Mouse (Mus musculus): Measurements from ENCODE around the gene Bptf. TPM values are rescaled to one million over a fixed set of nuclear protein-coding genes. Genes with fewer than 3 reads are reported as not detected.

Bptf gene
- total and polyA plus RNA-seq, 3 experiments: 22.1 to 63.9 (median 28.0) TPM

DNA sequence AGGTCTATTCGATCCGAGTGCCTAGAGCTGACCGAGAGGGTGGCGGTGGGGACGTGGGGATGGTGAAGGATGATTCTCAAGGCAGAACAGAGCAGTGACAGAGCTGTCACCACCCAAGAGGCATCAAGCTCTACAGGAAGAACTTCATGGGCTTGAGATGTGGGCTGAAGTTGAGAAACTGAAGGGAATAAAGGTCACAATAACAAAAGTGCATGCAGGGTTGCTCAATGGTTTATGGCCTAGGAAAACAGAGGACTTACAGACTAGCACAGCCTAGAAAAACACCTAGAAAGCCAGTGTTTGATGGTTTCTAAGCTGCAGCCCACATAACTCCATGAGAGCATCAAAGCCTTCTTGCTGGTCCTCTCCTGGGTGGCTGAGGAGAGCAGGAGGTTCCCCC, 92.5 kb downstream of the Bptf start:
- H3K4me3 ChIP-seq (replicated peaks in 1 of 3; ENCODE audit: low read depth in 2 of 3, low read length in 2 of 3, poor library complexity in 1 of 3): no peak overlapping the region
- no peak overlapping the region for H3K27ac ChIP-seq (ENCODE audit: insufficient read depth, low read depth)
- no peaks in the 10 kb centered on the region for H3K79me2 ChIP-seq (replicated peaks; ENCODE audit: control insufficient read depth, extremely low read depth, insufficient read depth, poor library complexity, severe bottlenecking)
- no peak overlapping the region for H3K4me2 ChIP-seq (ENCODE audit: insufficient read depth, low read depth, poor library complexity, severe bottlenecking)
- TF ChIP-seq BHLHE40 (IDR thresholded peaks at IDR 0.05; ENCODE audit: low read depth, low read length) (no peak), CHD2 (IDR thresholded peaks at IDR 0.05; ENCODE audit: low read length) (no peak)
- no peaks in the 10 kb centered on the region for H3K9me3 ChIP-seq (replicated peaks; ENCODE audit: low read length)
- no peak for DNase-seq (ENCODE audit: extremely low read depth)
- peaks cover under 1 to 5% of the 10 kb centered on the region in 2 experiments; a peak in 3 of 4 replicates for H3K4me1 ChIP-seq (ENCODE audit: control insufficient read depth in 1 of 2, insufficient read depth in 2 of 2)
- dilution Hi-C loops (cut with MboI; ENCODE audit: extremely low pct_ligation_motif_present, extremely low pct_unique_long_range_greater_than_20kb, low sequenced_read_pairs) (no loop called here), in situ Hi-C loops (cut with MboI; ENCODE audit: low pct_ligation_motif_present, low pct_unique_long_range_greater_than_20kb, low sequenced_read_pairs) (no loop called here)
- H3K9ac ChIP-seq (ENCODE audit: insufficient read depth, low read depth): no peak overlapping the region
- H3K36me3 ChIP-seq (replicated peaks in 1 of 2; ENCODE audit: control insufficient read depth in 1 of 2, insufficient read depth in 1 of 2, low read length in 1 of 2): peaks cover 43 to 90% of the 10 kb centered on the region in 2 experiments
- H3K27me3 ChIP-seq (replicated peaks): no peaks in the 10 kb centered on the region

DNA sequence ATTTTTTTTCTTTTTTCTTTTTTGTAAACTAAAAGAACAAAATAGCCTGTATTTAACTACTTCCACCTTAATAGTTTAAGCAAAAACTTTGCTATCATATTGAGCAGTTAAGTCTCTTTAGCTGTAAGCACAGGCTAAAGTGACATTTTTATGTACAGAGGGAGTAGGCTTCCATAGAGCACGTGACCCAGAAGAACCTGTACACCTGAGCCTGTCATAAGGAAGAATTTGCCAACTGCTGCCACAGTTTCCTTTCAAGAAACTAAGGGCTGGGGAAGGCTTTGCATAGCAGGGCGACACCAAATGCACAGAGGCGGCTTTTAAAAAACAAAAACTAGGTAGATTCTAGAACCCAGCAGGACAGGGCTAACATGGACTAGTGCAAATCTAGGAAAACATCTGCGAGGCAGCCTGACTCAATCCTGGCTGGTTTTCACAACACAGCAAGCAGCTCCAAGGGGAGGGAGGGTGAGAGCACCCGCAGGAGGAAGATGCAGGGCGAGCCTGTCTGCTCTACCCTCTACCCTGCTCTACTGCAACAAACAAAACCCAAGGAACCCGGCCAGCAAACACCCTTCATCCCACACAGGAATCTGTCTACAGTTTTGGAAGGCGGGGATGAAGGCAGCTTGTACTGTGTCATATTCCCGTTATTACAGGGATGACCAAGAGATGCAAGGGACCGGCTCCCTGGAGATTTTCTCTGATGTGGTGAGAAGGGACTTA, 97.7 kb downstream of the Bptf start:
- H3K27me3 ChIP-seq (replicated peaks): no peaks in the 10 kb centered on the region
- H3K9me3 ChIP-seq (replicated peaks; ENCODE audit: low read length): no peaks in the 10 kb centered on the region
- no peak for TF ChIP-seq TCF12 (IDR thresholded peaks at IDR 0.05; ENCODE audit: low read depth, low read length)
- no peak for TF ChIP-seq MYC (IDR thresholded peaks at IDR 0.05; ENCODE audit: low read depth, low read length)
- TF ChIP-seq IRF4 (IDR thresholded peaks at IDR 0.05; ENCODE audit: low read depth, low read length): no peak
- no peak for TF ChIP-seq CHD1 (IDR thresholded peaks at IDR 0.05; ENCODE audit: low read depth, low read length)
- no peak for TF ChIP-seq MAZ (IDR thresholded peaks at IDR 0.05; ENCODE audit: low read depth, low read length)
- TF ChIP-seq JUND (conservative IDR thresholded peaks at IDR 0.05; ENCODE audit: low read depth, low read length): no peak
- no peak for TF ChIP-seq USF2 (conservative IDR thresholded peaks at IDR 0.05; ENCODE audit: low read depth, low read length)
- TF ChIP-seq POLR2AphosphoS2 (IDR thresholded peaks at IDR 0.05; ENCODE audit: low read depth, low read length): no peak
- TF ChIP-seq MEF2A (IDR thresholded peaks at IDR 0.05; ENCODE audit: borderline replicate concordance, low read depth, low read length): no peak
- no peak for TF ChIP-seq UBTF (IDR thresholded peaks at IDR 0.05; ENCODE audit: low read depth, low read length)
- TF ChIP-seq RAD21 (IDR thresholded peaks at IDR 0.05; ENCODE audit: low read depth, low read length): no peak
- no peak overlapping the region for H3K4me3 ChIP-seq (replicated peaks in 1 of 3; ENCODE audit: low read depth in 2 of 3, low read length in 2 of 3, poor library complexity in 1 of 3)
- H3K9ac ChIP-seq (ENCODE audit: insufficient read depth, low read depth): no peak overlapping the region
- H3K4me1 ChIP-seq (ENCODE audit: control insufficient read depth in 1 of 2, insufficient read depth in 2 of 2): 0 out of 4 replicates have a peak, but pooled peaks cover 0 to 3% of the 10 kb centered on the region in 2 experiments
- in situ Hi-C loops (cut with MboI; ENCODE audit: low pct_ligation_motif_present, low pct_unique_long_range_greater_than_20kb, low sequenced_read_pairs): no loop called here
- dilution Hi-C loops (cut with MboI; ENCODE audit: extremely low pct_ligation_motif_present, extremely low pct_unique_long_range_greater_than_20kb, low sequenced_read_pairs): no loop called here
- no peaks in the 10 kb centered on the region for H3K79me2 ChIP-seq (replicated peaks; ENCODE audit: control insufficient read depth, extremely low read depth, insufficient read depth, poor library complexity, severe bottlenecking)
- no peak for DNase-seq (ENCODE audit: extremely low read depth)
- no peak overlapping the region for H3K27ac ChIP-seq (ENCODE audit: insufficient read depth, low read depth)
- no peak overlapping the region for H3K4me2 ChIP-seq (ENCODE audit: insufficient read depth, low read depth, poor library complexity, severe bottlenecking)
- H3K36me3 ChIP-seq (replicated peaks in 1 of 2; ENCODE audit: control insufficient read depth in 1 of 2, insufficient read depth in 1 of 2, low read length in 1 of 2): peaks cover 12 to 58% of the 10 kb centered on the region in 2 experiments

Data from CH12.LX (cell line).